Mouse (Mus musculus) kidney, adult 8-10 months (tissue): Measurements from ENCODE around the gene Ddx23.
A peak's percentile ranks its signal among the peaks of the same experiment; 100 is the strongest.

Source experiments
- DNase-seq, 2 experiments: peaks; one replicate each; pipeline ENCODE4 v3.0.0; 2022

The Ddx23 gene

GRCm38 (mm10) chr15:98631493-98631892, 31.2 kb downstream of the Ddx23 start:
- DNase-seq: peak; percentile 64 to 65

- DNase-seq: no peak
Observed at GRCm38 (mm10) chr15:98630540-98630939, 32.2 kb downstream of the Ddx23 start, which contains the start of gene Cacnb3. Gene Cacnb3 (plus strand): TSS chr15:98630840.

GRCm38 (mm10) chr15:98629464-98629863, 33.2 kb downstream of the Ddx23 start:
- DNase-seq: no peak

GRCm38 (mm10) chr15:98628589-98629254, 34.0 kb downstream of the Ddx23 start:
- no peak for DNase-seq

GRCm38 (mm10) chr15:98626487-98627212, 36.0 kb downstream of the Ddx23 start:
- peak in 1 of 2 experiments; percentile 34 for DNase-seq

- no peak for DNase-seq
Observed at GRCm38 (mm10) chr15:98626078-98626477, 36.6 kb downstream of the Ddx23 start.

GRCm38 (mm10) chr15:98623361-98623821, 39.3 kb downstream of the Ddx23 start:
- no peak for DNase-seq

- no peak for DNase-seq
Observed at GRCm38 (mm10) chr15:98622721-98623120, 40.0 kb downstream of the Ddx23 start.

- peak in 1 of 2 experiments; percentile 54 for DNase-seq
Observed at GRCm38 (mm10) chr15:98622199-98622598, 40.5 kb downstream of the Ddx23 start.

- peak; percentile 66 to 86 for DNase-seq
Observed at GRCm38 (mm10) chr15:98617176-98617537, 45.5 kb downstream of the Ddx23 start.

GRCm38 (mm10) chr15:98616362-98617175, 46.1 kb downstream of the Ddx23 start:
- DNase-seq: peak in 1 of 2 experiments; percentile 59

- DNase-seq: no peak
Observed at GRCm38 (mm10) chr15:98615751-98616150, 46.9 kb downstream of the Ddx23 start.

- DNase-seq: peak; percentile 49 to 64
Observed at GRCm38 (mm10) chr15:98614971-98615370, 47.7 kb downstream of the Ddx23 start.

- peak; percentile 69 to 75 for DNase-seq
Observed at GRCm38 (mm10) chr15:98614551-98614950, 48.1 kb downstream of the Ddx23 start.

GRCm38 (mm10) chr15:98612229-98612628, 50.5 kb downstream of the Ddx23 start:
- DNase-seq: no peak

GRCm38 (mm10) chr15:98610131-98610633, 52.5 kb downstream of the Ddx23 start:
- no peak for DNase-seq

- DNase-seq: peak; percentile 84 to 92
Observed at GRCm38 (mm10) chr15:98609331-98610130, 53.2 kb downstream of the Ddx23 start, which contains the start of gene Adcy6. Gene Adcy6 (minus strand): TSS chr15:98610076.

GRCm38 (mm10) chr15:98608784-98609250, 53.9 kb downstream of the Ddx23 start:
- no peak for DNase-seq

GRCm38 (mm10) chr15:98608058-98608783, 54.5 kb downstream of the Ddx23 start:
- DNase-seq: no peak

- DNase-seq: peak; percentile 68 to 69
Observed at GRCm38 (mm10) chr15:98607557-98607956, 55.1 kb downstream of the Ddx23 start.

GRCm38 (mm10) chr15:98606739-98607138, 56.0 kb downstream of the Ddx23 start:
- no peak for DNase-seq
